Mouse (Mus musculus) lung, postnatal 4 days (tissue): ENCODE measurements around the gene Coro1c.

Experiments
- DNase-seq, 2 experiments: peaks; one replicate each; pipeline ENCODE4 v3.0.0; 2021

Coro1c gene

GRCm38 (mm10) chr5:113825558-113825957 lies 83.0 kb downstream of the Coro1c start:
- DNase-seq = no peak

DNA sequence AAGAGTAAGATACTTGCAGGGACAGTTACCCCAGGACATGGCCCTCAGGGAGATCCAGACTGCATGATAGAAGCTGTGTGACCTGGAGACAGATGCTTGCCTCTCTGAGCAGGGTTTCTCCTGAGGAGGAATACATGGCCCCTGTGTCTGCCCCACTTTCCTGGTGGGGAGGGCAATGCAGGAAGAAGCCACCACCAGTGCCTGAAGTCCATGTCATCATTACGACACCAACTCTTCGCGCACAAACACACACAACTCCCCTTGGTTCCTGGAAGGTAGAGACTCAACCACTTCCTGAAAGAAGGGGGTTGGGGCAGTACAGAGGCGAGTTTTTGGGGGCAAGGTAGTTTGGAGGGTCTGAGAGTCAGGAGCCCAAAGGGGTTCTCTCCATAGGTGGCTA lies 84.3 kb downstream of the Coro1c start:
- DNase-seq = no peak

DNA sequence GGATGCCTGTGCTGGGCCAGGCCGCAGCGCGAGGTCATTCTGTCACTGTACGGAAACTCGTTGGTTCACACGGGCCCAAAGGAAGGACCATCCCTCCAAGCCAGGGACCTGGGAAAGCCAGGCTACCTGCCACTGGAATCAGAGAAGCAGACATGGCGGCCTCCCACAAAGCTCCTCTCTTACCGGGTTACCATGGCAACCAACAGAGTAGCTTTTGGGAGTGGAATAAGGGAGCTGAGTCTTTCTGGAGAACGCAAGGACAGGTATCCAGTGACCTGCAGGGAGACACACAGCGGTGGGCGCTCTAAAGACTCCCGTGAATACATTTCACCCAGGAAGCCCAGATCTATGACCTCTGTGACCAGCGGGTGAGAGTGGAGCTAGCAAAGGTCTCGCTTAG lies 90.0 kb downstream of the Coro1c start:
- no peak for DNase-seq

- DNase-seq = peak; percentile 71 to 81
Observed at GRCm38 (mm10) chr5:113815638-113816152, 92.9 kb downstream of the Coro1c start.

DNA sequence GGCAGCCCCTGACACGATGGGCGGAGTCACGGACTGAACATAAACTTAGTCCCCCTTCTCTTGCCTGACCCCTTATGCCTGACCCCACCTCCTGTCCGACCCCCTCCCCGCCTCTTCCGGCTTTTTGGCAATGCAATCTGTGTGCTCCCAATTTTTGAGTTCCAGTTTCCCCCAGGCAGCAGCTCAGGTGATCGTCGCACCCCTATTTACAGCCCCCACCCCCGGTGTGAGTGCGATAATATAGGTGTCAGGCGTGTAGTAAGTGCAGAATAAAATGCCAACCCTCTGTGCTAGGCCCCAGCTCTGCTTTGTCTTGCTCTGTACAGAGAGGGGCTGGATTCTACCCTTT lies 93.5 kb downstream of the Coro1c start:
- no peak for DNase-seq

GRCm38 (mm10) chr5:113814111-113815040 lies 94.2 kb downstream of the Coro1c start:
- DNase-seq = no peak

DNA sequence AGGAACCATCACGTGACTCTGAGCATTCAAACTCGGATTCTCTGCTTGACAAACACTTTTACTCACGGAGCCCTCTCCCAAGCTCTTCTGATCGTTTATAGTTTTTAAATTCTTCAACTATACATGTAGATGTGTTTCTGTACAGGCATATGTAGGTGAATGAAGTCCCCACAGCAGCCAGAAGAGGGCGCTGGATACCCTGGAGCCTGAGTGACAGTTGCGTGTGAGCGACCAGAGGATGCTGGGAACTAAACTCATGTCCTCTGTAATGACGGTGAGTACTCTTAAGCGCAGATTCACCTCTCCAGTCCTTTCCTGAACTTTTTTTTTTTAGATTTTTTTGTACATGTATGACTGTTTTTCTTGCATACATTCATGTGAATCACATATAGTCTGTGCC lies 95.0 kb downstream of the Coro1c start:
- no peak for DNase-seq

GRCm38 (mm10) chr5:113812638-113813037 lies 95.9 kb downstream of the Coro1c start:
- no peak for DNase-seq

GRCm38 (mm10) chr5:113811824-113812420 lies 96.6 kb downstream of the Coro1c start:
- DNase-seq = peak in 1 of 2 experiments; percentile 51

DNA sequence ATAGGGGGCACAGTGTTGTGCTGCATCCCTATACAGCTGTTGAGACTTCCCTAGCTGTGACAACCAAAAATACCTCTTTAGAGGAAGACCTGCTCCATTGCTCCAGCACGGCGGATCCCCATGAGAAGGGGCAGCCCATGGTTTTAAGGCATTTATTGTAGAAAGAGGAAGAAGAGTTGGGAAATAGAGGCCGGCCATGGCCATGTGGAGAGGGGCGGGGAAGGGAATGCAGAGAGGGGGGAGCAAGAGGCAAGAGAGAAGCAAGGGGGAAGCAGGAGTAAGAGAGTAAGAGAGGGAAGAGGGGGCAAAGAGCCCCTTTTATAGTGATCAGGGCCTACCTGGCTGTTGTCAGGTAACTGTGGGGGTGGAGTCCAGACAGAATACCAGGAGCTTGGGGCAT lies 98.4 kb downstream of the Coro1c start:
- DNase-seq = no peak

GRCm38 (mm10) chr5:113808177-113808576 lies 100.4 kb downstream of the Coro1c start:
- peak in 1 of 2 experiments; percentile 66 for DNase-seq

- no peak for DNase-seq
Observed at GRCm38 (mm10) chr5:113807712-113808111, 100.8 kb downstream of the Coro1c start.

DNA sequence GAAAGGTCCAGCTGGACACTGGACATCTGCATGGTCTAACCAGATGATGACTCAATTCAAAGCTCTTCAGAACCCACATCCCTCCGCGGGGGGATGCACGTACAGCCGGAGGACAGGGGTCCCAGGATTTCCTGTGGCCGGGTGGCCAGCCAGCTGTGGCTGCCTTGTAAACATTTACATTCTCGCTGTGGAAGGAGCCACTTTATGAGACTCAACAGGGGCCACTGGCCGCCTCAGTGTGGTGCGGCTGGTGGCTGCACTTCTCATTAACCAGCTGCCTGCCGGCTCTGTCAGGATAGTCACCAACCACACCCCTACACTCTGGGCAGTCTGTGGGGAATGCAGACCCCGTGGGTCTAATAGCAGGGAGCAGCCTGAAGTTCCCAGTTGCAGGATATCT lies 102.1 kb downstream of the Coro1c start:
- peak in 1 of 2 experiments; percentile 64 for DNase-seq

- DNase-seq = no peak
Observed at GRCm38 (mm10) chr5:113805301-113805700, 103.3 kb downstream of the Coro1c start.

- DNase-seq = no peak
Observed at GRCm38 (mm10) chr5:113804395-113804966, 104.1 kb downstream of the Coro1c start.

- peak; percentile 63 to 89 for DNase-seq
Observed at GRCm38 (mm10) chr5:113800280-113800679, 108.3 kb downstream of the Coro1c start, which contains the start of gene Tmem119. Gene Tmem119 (minus strand): TSS chr5:113800516.

DNA sequence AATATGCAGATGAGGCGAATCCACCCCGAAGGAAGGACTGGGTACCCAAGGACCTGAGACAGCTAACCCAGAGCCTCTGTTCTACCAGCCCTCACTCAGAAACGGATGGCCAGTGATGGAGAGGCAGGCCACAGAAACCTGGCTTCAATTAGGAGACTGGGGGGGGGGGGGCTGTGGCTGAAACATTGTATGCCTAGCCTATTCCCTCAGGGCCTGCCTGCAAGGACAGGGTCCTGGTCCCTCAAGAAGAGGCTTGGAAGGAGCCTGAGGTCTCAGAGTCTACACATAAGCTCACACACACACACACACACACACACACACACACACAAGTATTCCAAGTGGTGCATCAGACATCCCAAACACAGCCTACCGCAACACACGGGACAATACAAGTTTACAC lies 108.9 kb downstream of the Coro1c start:
- no peak for DNase-seq

- no peak for DNase-seq
Observed at GRCm38 (mm10) chr5:113798525-113798924, 110.0 kb downstream of the Coro1c start.

DNA sequence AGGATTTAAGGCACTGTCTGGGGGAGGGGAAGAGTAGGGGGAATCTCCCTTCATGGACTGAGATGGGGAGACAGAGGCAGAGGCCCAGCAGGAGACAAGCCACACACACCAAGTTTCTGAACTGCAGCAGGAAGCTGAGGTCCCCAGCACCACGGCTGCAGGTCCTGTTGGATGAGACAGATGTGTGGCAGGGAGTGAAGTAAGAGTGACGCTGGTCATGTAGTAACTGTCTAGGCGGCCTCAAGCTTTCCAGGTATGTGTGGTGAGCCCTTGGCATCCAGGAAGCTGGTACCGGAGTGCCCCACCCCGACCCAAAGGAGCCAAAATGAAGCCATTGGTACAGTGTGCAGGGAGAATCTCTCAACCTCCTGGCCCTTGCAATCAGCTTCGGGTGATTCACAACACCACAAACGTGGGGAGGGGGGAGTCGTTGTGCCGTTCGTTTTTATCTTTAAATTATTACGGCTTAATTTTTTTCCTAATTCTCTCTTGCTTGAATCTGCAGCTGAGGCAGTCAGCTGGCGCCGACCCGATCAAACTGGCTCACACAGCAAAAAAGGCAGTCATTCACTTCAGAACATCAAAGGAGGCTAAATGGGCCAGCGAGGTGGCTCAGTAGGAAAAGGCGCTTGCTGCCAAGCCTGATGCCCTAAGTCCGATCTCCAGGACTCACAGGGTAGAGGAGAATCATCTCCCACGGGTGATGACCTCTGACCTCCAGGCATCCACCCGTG lies 111.2 kb downstream of the Coro1c start:
- DNase-seq = no peak

DNA sequence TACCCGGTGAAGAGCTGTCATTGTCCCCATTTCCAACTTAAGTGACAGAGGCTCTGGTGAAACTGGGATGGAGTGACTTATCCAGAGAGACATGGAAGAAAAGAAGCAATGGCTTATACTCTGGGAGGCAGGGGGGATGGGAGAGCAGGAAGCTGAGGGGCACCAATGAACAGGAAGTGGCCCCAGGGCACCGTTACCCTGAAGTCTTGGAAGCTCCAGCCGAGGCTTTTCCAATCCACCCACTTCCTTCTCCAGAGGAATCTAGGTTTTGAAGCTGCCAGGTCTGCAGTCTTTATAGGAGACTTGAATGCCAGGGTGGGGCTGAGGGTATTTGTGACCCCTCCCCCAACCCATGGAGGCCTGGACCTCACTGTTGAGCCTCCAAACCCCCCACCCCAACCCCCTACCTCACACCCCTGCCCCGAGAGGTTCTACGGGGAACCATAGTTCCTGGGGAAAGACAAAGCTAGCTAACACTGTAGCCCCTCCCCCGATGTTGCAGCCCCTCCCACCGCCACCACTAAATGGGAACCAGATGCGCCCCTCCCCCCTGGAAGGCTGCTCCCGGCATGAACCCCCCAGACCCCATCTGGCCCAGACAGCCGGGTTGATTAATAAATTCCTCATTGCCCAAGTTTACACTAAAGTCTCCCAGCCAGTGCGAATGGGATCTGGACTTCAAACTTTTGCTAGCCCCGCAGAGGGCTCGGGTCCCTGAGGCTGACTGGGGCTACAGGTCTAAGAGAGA lies 112.0 kb downstream of the Coro1c start:
- peak; percentile 59 to 60 for DNase-seq
